Mouse (Mus musculus): Measurements from ENCODE around the gene Spaca6.

GRCm38 (mm10) chr17:17848988-17849387 is 22.0 kb downstream of the Spaca6 start:
- TF ChIP-seq CTCF (IDR thresholded peaks at IDR 0.05; ENCODE audit: low read depth): no peak
- TF ChIP-seq EP300 (optimal IDR thresholded peaks at IDR 0.05): no peak
